Mouse (Mus musculus) fat pad, adult 2 months (tissue): ENCODE measurements at regions not wholly inside any gene's neighbourhood (a gene's known extent, or its start where the extent isn't known, plus 50 kb on each side); places are given as distances from the start of the nearest gene placed in this dataset.
"Not testable (repeated sequence)": the region's sequence is repeated elsewhere in the genome, so short reads cannot be mapped to it uniquely, and the experiment has no call there.

Source experiments
- DNase-seq: peaks from one replicate; pipeline ENCODE4 v3.0.0-alpha.2; 2011; ENCODE audit warnings: low read depth, low spot score; ENCODE audit errors: extremely low read depth

DNA sequence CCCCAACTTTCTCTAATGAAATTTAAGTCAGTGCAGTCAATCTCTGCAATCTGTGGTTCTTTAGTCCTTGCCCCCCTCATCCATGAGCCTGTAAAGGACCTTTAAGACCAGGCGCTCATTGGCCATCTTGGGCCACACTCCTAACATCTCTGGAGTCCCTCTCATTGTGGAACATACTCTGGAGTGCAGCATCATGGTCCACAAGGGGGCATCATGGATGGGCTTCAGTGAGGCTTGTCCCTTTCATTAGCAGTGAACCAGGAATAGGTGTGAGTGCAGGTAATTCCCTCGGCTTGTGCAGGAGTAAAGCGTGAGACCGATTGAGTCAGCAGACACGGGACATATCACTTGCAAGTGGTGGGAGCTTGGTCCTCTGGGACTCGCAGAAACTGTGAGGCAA, 137.7 kb downstream of the Sall1 start:
- no peak for DNase-seq

DNA sequence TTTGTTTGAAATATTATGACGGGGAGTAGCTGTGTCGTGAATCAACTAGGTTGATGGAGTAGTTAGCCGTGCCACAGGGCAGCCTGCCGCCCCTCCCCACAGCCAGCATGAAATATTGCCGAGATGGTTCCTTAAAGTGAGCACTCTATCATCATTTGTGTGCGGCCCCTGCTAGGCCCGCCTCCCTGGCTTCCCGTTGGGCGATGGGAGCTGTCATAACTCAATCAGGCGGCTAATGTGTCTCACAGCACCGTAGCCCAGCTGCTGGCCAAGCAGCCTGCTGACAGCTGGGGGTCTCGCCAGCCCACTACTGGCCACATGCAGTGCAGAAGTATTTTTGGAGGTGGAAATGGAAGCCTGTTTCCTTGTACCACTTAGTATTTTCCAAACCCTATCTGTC, 140.9 kb downstream of the Sall1 start:
- no peak for DNase-seq

DNA sequence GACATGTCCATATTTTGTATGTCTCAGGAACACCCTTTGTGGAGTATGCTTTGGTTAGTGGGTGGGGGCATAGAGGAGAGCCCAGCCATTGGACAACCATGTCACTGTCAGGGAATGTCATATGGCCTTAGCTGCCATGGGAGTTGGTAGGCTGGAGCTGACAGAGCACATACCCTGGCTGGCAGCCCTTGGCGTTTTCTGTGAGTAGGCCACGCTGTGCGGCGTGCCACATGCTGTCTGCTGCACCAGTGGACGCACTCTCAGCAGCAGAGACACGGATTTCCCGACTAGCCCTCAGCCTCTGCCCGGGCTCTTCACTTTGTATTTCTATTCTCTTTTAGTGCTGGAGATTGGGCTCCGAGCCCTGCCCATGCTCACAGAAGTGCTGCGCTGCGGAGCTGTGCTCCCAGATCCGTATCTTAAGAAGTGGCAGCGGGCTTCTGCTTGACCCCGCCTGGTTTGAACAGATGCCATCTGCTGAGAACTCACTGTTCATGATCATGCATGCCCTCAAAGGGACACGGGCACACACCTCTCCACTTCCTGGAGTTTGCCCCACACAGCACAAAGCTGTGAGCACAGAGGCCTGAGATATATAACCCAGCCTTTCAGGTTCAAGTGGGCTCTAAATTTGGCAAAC, 160.1 kb downstream of the Sall1 start:
- DNase-seq: peak; percentile 1

DNA sequence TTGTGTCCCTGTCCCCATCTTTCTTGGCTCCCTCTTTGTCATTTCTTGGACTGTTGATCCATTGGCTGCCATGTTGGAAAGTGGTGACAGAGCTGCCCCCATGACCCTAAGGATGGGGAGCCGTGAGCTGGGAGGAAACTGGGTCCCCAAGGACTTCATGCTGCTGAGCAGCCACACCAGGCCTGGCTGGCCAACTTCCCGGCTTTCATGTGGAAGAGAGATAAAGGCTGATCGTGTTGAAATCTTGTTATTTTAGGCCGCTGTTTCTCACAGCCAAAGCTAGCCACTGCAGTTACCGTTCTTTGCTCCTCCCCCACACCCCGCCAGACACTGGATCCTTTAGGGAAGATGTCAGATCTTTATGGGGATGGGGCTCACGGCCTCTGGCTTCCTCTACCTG, 164.1 kb downstream of the Sall1 start:
- no peak for DNase-seq

DNA sequence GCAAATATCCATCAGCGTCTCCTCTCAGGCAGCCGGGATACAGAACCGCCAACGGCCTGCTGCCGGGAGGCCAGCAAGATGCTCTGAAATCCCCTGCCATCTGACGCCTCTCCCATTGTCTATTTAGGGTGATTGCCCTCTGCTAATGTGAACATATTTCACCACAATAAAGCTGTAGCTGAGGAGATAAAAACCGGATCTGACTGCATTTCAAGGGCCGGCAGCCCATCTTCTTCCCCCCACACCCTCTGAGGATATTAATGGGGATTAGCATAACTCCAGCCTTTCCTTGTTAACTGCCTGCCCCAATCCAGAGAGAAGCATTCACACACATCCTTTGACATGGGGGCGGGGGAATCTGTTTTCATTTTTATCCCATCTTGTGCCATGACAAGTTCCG, 166.0 kb downstream of the Sall1 start:
- DNase-seq: no peak

DNA sequence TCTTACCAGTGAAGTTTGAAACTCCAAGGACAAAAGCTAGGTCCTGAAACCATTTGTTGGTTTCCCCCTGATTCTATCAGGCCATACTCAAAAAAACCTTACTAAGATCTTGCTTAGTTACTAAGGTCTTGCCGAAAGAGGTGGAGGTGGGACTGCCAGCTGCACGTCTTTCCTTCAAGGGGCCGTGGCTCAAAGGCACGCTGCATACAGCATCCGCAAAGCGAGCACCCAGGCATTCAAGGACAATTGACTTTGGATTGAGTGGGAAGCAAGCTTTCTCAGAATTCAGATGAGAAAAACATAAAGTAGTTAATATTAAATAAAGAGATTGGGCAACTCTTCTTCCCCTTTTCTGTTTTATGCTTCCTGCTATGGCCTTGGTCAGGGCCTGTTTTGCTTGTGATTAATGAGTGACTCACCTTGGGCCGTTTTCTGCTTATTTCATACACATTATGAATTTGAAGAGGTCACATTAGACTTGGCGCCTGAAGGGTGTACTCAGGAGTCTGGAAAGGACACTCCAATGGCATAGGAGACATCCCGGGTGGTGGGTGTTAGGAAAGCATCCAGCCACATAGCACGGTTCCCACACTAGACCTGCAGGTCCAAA, 166.1 kb downstream of the Cyld start:
- no peak for DNase-seq

DNA sequence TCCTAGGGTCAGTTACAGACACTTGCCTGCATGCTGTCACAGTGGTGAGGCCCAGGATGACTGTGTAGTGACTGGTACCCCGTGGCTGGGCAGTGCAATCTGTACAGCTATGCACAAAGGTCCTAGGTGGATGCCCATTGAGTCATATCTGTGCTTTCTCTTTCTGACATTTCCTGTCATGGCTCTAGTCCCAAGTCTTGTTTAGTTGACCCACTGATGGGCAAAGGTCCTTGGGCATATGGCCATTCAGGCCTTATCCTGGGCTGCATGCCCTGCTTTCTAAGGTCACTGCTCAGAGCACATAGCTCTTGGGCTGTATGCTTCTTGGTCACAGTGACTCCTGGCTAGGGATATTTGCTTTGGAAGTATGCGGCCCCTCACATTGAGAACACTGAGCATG, 160.4 kb downstream of the Cyld start:
- DNase-seq: no peak

DNA sequence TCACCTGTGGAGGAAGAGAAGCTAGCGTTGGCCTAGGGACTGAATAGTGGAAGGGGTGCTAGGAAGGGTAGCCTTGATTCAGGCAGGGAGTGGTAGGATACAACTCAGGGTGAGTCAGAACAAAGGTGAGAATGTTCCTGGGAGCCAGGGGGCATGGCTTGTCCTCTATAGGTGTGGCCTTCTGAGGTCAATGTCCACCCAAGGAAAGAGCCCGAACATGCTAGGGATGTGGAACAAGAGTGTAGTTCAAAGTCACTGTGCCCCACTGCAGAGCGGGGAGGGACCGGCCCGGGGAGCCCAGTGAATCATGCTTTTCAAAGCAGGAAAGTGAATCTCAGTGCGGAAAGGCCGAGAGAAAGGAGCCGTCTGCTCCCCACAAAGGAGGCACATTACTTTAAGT, 156.4 kb downstream of the Cyld start:
- no peak for DNase-seq

DNA sequence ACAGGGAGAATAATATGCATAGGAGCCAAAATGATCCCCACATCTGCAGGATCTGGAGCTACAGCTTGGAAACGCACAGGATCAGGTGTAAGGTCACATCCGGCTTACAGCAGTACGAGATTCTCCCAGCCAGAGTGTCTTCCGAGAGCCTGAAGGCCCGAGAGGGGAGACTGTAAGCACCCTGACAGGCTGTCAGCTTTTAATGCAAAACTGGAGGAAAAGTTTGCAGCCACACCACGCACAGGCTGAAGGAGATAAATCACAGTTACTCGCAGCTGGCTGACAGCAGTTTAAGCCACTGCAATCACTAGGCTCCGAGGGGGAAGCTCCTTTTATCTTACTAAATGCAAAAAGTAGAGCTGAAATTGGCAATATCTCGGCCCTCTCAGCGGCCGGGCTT, 149.1 kb downstream of the Cyld start:
- DNase-seq: no peak

DNA sequence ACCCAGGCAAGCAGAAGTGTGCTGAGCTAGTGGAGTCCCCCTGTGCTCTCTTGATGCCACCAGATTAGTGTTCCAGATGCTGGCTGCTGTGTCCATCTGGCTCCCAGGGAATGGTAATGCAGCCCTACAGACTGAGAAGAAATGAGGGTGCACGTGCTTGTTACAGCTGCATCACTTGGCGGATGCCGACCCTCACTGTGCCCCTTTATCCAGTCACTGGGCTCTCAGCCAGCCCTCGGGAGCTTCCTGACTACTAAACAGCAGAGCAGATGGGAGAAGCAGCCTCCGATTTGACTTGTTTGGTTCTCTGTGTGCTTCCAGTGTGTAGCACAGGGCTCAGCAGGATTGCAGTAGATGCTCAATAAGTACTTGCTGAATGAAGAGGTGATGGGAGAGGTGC, 147.5 kb downstream of the Cyld start:
- no peak for DNase-seq

DNA sequence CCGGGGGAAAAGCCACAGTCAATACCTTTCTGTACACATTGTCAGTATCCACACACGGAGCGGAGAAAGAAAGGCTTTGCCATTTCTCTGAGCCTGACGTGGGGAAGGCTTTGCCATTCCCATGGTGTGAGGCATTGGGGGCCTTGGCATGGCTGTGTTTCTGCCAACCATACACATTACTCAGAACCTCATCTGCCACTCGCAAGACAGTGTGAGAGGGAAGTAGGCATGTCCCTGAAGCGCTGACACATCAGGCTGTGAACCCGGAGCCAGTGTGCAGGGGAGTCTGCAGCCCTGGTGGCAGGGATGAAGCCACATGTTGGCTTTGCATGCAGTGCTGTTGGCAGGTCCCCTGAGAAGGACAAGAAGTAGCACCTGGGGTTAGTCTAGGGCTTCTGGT, 145.6 kb downstream of the Cyld start:
- DNase-seq: no peak

DNA sequence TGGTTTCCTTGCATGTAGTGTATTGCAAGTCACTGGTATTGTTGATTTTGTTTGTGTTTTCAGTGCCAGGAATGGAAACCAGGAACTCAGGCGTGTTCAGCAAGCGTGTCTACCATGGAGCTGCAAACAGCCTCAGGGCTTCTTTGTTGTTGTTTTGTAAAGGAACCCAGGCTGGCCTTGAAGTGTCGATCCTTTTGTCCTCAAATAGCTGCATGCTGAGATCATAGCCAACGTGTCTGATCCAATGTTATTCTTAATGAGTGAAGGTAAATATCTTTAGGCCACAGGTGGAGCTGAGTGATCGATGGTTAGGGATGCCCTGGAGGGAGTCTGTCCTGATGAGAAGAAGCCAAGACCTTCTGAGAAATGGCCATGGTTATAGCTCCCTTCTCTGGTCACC, 143.3 kb downstream of the Cyld start:
- DNase-seq: no peak

DNA sequence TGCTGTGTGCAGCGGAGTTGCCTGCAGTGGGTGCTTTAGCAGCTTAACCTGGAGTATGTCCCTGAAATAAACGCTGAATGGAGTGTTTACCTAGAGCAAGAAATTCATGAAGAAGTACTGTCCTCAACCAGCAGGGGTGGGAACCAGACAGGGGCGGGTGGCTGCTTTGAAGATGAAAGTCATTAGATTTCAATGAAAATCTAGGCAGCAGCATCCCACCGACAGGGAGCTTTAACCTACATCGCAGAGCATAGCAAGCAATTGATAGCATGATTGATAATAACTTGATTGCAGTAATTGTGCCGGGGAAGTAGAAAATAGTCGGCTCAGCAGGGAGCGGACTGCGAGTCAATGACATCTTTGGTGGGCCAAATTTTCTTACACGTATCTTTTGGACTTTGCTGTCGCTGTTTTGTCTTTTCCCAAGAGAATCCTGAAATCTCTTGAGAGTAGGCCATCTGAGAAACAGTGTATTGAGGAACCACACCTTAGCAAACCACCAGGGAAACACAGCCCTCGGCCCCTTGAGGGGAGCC, 139.0 kb downstream of the Cyld start:
- no peak for DNase-seq

DNA sequence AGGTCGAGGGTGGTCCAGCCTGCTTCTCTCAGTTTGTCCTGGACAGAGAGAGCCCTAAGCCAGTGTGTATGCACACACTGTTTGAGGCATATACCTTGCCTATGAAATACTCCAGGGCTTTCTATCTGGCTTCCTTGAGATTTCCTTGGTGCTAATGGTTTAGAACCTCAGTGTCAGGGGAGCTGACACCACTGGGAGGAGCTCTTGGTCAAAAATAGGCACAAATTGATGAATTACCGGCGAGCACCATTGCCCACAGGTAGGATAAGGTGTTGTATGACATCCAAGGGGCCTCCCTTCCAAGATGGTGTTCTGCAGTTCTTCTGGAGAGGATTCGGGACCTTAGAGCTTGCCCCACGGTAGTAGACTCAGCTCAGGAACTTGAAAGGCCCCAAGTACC, 129.0 kb downstream of the Cyld start:
- DNase-seq: no peak

DNA sequence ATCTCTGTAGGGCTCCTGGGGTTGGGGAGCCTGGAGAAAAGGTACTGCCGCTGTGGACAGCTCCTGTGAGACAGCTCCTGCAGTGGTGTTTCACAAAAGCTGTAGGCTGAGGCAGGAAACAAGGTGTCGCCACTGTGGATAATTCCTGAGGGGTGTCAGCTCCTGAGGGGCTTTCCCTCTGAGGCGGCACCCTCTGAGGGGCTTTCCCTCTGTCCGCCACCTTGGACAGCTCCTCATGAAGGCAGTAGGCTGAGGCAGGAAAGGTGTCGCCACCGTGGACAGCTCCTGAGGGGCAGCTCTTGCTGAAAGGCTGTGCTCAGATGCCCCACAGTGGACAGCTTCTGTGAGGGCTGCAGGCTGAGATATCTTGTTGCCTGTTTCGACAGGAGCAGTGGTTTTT, 127.1 kb downstream of the Cyld start:
- no peak for DNase-seq

DNA sequence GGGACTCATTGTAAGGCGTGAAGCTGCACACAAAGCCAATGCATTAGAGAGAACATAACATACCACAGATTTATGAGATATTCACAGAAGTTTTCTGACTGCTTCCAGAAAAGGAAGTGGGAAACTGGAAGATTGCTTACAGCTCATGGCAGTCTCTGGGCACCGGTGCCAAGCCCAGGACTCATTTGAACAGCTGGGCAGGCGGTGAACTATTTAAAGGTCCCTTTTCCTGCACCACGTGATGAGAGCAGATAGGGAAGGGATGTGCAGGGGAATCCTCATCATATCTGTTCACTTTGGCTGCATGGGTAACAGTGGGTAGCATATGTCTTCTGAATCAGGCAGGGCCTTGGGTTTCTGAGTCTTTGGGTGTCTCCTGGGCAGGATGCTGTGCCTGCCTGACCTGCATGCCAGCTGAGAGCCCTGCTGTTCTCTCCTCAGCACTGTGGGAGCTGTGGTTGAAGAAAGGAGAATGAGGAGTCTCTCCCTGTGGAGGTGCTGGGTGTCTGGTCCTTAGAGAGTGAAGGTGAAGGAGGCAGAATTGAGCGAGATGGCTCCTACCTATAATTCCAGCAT, 123.5 kb downstream of the Cyld start:
- no peak for DNase-seq

DNA sequence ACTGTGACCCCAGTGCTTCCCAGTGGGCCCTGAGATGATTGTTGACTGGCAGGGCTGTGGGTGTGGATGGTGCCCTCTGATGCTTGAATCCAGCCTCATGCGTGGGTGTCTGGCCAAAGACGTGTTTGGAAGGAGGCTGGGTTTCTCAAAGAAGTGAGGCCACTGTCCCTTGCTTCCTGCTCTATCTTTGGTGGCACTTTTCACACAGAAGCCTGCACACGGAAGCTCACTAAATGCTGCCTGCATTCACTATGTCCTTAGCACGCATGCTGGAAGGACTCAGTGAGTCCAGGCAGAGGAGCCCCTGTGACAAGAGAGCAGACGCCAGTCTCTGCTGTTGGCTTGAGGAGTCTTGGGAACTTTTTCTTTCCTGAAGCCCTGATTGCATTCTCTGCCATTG, 119.6 kb downstream of the Cyld start:
- no peak for DNase-seq

DNA sequence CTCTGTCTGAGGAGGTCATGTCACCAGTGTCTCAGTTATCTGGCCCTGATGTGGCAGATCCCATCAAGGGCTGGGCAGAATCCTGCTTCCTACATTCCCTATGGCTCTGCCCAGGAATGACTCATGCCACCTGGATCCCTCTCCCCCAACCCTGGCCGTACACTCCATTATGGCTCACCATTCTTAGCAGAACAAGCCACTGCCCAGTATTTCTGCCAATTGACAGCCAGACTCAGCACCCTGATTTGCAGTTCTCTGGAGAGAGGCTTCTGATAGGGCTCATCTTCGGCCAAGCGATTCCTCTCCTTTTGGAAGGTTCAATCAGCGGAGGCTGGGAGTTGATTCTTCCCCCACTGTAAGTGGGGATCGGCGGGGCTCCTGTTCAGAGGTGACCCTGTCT, 117.4 kb downstream of the Cyld start:
- no peak for DNase-seq

DNA sequence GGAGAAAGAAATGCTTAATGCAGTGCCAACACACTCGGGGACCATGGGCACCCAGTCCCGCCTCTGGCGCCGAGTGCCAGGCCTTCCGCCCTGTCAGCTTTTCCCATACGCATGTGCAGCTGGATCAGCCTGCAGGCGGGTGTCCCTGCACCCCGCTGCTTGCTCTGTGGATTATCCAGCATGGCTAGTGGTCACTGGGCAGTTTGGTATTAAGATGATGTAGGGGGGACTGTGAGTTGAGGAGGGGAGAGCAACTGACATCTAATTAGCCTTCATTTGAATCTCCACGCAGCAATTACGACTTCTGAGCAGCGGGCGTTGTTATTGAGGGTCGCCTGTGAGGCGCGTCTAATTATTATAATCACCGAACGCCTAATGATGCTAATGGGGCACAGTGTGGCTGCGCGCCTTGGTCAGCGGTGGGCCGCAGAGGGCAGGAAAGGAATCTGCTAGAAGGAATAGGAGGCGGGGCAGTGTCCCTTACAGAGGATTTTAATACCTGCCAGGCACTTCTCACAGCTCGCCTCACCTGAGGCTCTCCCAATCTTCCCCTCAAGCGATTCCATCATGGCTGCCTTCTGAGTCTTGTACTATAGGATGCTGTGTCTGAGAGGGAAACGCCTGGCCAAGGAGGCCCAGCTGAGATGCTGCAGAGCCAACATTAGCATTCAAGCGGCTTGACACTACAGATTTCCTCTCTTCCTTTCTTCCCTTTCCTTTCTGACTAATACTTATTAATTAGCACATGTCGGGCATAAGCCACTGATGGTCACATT, 116.3 kb downstream of the Cyld start:
- no peak for DNase-seq

DNA sequence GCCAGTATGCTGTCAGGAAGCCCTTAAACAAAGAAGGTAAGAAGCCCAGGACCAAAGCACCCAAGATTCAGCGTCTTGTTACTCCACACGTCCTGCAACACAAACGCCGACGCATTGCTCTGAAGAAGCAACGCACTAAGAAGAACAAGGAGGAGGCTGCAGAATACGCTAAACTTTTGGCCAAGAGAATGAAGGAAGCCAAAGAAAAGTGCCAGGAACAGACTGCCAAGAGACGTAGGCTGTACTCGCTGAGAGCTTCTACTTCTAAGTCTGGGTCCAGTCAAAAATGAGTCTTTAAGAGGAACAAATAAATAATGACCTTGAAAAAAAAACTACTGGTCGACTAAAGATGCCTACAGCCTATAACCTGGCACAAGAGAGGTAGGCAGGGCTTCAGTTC, 110.0 kb downstream of the Cyld start:
- DNase-seq: not testable (repeated sequence)
